Mouse (Mus musculus): ENCODE data around the gene Prkd2. TPM values are rescaled to one million over a fixed set of nuclear protein-coding genes. Genes with fewer than 3 reads are reported as not detected.
A peak's percentile ranks its signal among the peaks of the same experiment; 100 is the strongest.

Prkd2 gene
- polyA plus RNA-seq, 1 experiment: 6.8 TPM

DNA sequence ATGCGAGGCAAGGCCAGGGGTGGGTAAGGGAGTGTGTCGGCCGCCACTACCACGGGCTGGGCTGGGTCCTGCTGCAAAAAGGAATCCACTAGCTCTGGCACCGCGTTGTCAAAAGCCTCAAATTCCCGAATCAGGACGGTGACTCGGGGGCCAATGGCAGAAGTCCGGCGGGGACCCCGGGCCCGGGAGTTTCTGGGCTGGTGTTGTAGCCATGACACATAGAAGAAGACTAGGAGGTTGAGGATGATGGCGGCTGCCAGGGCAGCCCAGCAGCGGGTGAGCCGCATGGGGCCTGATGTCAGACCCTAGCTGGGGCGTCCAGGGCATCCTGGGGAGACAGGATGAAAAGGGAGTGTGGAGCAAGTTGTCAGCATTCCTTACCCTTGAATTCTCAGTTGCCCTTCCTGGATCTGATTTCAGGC is 31.0 kb upstream of the Prkd2 start:
- H3K27ac ChIP-seq (ENCODE audit: insufficient read depth, low read length): peak overlapping the region; percentile 90
- H3K4me3 ChIP-seq (ENCODE audit: insufficient read depth, low read length): peak overlapping the region; percentile 44
- TF ChIP-seq CTCF (IDR thresholded peaks at IDR 0.05; ENCODE audit: extremely low read depth, insufficient read depth, low read length): no peak
- peaks cover 10% of the 10 kb centered on the region for H3K4me1 ChIP-seq (ENCODE audit: control insufficient read depth, insufficient read depth, low read length)

DNA sequence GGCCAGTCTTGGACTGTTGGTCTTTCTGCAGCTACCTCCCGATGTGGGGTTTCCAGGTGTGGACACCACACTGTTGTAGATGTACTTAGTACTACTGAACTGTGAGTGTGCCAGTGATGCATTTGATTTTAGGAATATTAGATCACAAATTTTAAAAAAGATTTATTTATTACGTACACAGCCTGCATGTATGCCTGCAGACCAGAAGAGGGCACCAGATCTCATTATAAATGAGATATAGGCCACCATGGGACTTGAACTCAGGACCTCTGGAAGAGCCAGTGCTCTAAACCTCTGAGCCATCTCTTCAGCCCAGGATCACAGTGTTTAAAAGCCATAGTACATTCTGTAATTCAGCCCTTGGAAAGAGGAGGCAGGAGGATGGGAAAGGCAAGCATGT is 30.2 kb upstream of the Prkd2 start:
- no peak overlapping the region for H3K4me3 ChIP-seq (ENCODE audit: insufficient read depth, low read length)
- peaks cover 10% of the 10 kb centered on the region for H3K4me1 ChIP-seq (ENCODE audit: control insufficient read depth, insufficient read depth, low read length)
- H3K27ac ChIP-seq (ENCODE audit: insufficient read depth, low read length): no peak overlapping the region
- TF ChIP-seq CTCF (IDR thresholded peaks at IDR 0.05; ENCODE audit: extremely low read depth, insufficient read depth, low read length) (peak; percentile 41; the same call in 1 of the 2 replicates), POLR2A (IDR thresholded peaks at IDR 0.05; ENCODE audit: extremely low read depth, insufficient read depth, low read length) (no peak)

DNA sequence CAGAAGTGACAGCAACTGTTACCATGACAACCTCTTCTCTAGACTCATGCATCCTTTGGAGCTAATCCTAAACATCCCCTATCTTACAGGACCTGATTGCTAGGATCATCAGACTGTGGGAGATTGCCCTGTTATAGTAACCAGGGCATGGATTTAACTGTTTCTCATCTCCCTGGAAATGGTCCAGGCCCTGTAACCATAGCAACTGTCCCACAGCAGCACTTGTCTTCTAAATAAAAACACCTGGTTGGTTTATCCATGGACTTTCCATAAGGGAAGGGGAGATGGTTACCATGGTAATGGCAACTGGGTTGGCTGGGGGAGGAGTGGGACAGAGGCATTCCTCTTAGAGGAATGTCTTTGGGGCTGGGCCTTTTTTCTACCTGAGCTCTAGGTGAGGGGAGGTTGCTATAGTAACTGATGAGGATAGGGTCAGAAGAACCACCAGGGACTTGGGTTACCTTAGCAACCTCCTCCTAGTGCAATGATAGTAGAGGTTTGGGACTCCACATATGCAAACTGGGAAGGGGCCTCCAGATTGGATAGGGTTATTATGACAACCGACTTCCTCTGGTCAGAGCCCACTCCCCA is 27.3 kb upstream of the Prkd2 start, which contains the start of gene Strn4:
Gene Strn4 (plus strand): TSS at position 539 of the 591 bp plus-strand sequence.
- TF ChIP-seq CTCF (IDR thresholded peaks at IDR 0.05; ENCODE audit: extremely low read depth, insufficient read depth, low read length): no peak
- TF ChIP-seq POLR2A (IDR thresholded peaks at IDR 0.05; ENCODE audit: extremely low read depth, insufficient read depth, low read length): no peak
- Histone ChIP-seq H3K27ac (ENCODE audit: insufficient read depth, low read length) (peak within 1 kb of the TSS; percentile 100), H3K4me3 (ENCODE audit: insufficient read depth, low read length) (peak within 1 kb of the TSS; percentile 90), H3K4me1 (ENCODE audit: control insufficient read depth, insufficient read depth, low read length) (peaks cover 23% of the 10 kb centered on the region)

DNA sequence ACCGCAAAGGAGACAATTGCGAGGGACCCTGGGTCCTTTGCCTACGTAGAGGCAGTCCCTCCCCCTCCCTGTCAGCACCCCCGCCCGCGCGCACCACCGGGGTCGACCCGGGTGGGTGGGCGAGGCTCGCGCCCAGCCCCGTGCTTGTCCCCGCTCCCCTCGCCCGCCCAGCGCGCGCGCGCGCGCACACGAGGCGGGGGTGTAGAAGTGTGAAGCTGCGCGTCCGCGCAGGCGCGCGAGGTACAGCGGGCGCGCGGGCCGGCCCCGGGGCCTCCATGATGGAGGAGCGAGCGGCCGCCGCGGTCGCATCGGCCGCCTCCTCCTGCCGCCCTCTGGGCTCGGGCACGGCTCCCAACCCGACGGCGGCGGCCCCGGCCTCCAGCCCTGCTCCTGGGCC is 26.6 kb upstream of the Prkd2 start:
- TF ChIP-seq CTCF (IDR thresholded peaks at IDR 0.05; ENCODE audit: extremely low read depth, insufficient read depth, low read length) (no peak), POLR2A (IDR thresholded peaks at IDR 0.05; ENCODE audit: extremely low read depth, insufficient read depth, low read length) (peak; percentile 12; the same call in 1 of the 2 replicates)
- peak overlapping the region; percentile 90 for H3K4me3 ChIP-seq (ENCODE audit: insufficient read depth, low read length)
- peak overlapping the region; percentile 100 for H3K27ac ChIP-seq (ENCODE audit: insufficient read depth, low read length)
- peaks cover 26% of the 10 kb centered on the region for H3K4me1 ChIP-seq (ENCODE audit: control insufficient read depth, insufficient read depth, low read length)

DNA sequence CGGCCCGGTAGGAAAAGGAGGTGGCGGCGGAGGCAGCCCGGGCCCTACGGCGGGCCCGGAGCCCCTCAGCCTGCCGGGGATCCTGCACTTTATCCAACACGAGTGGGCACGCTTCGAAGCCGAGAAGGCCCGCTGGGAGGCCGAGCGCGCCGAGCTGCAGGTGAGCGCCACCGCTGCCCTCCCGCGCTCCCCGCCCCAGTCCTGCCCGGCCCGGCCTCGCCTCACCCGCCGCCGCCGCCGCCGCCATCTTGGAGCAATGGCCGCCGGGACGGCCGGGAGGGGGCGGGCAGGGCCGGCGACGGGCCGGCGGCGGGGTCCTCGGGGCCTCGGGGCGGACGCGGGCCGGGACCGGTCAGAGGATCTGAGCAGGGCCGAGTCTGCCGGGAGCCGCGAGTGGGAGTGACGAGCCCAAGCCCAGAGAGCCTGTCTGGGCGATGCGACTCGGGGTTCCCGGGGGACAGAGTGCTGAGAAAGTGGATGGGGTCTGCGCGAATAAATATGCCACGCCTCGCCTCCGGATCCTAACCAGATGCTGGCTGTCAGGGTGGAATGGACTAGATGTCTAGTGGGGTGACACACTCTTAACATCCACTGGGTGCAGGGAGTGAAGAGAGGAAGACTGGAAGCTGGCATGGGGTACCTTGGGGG is 26.1 kb upstream of the Prkd2 start, which contains the start of gene Fkrp:
Gene Fkrp (minus strand): TSS at position 258 of the 648 bp plus-strand sequence.
- Histone ChIP-seq H3K4me1 (ENCODE audit: control insufficient read depth, insufficient read depth, low read length) (peaks cover 27% of the 10 kb centered on the region), H3K27ac (ENCODE audit: insufficient read depth, low read length) (peak within 1 kb of the TSS; percentile 100), H3K4me3 (ENCODE audit: insufficient read depth, low read length) (peak within 1 kb of the TSS; percentile 90)
- no peak for TF ChIP-seq POLR2A (IDR thresholded peaks at IDR 0.05; ENCODE audit: extremely low read depth, insufficient read depth, low read length)
- no peak for TF ChIP-seq CTCF (IDR thresholded peaks at IDR 0.05; ENCODE audit: extremely low read depth, insufficient read depth, low read length)

DNA sequence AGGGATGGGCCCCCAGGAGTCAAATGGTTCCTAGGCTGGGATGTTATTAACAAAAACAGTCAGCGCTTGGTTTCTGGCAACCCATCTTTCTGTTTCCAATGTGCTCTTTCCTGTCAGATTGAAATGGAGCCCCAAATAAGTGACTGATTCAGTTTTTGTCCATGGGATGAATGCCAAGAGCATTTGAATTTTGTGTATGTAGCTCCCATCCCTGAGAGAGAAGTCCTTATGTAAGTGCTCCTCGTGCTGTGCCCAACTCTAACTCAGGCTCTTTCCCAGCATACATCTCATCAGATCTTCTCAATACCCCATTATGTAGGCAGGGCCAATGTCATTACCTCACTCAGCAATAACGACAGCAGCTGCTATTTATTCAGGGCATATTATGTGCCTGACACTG is 25.0 kb upstream of the Prkd2 start:
- Histone ChIP-seq H3K27ac (ENCODE audit: insufficient read depth, low read length) (peak overlapping the region; percentile 97), H3K4me1 (ENCODE audit: control insufficient read depth, insufficient read depth, low read length) (peaks cover 34% of the 10 kb centered on the region), H3K4me3 (ENCODE audit: insufficient read depth, low read length) (peak overlapping the region; percentile 90)
- TF ChIP-seq POLR2A (IDR thresholded peaks at IDR 0.05; ENCODE audit: extremely low read depth, insufficient read depth, low read length) (peak; percentile 78), CTCF (IDR thresholded peaks at IDR 0.05; ENCODE audit: extremely low read depth, insufficient read depth, low read length) (no peak)

DNA sequence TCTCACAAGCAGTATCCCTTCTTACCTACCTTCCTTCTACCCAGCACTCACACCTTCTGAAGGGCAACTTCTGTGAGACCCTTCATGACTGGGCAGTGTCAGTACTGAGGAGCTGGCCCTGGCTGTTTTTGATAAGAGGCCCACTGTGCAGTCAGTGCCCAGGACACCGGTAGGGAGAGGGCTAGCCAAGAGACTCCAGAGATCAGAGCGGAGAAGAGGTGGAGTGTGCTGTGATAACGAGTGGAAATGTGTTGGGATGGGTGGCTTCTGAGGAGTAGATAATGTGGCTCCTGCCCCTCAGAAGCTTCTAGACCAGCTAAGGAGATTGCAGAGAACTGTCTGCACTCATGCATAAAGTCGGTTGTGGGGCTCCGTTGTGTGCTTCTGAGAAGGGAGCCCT is 22.9 kb upstream of the Prkd2 start:
- TF ChIP-seq CTCF (IDR thresholded peaks at IDR 0.05; ENCODE audit: extremely low read depth, insufficient read depth, low read length) (no peak), POLR2A (IDR thresholded peaks at IDR 0.05; ENCODE audit: extremely low read depth, insufficient read depth, low read length) (no peak)
- Histone ChIP-seq H3K27ac (ENCODE audit: insufficient read depth, low read length) (peak overlapping the region; percentile 5), H3K4me1 (ENCODE audit: control insufficient read depth, insufficient read depth, low read length) (peaks cover 45% of the 10 kb centered on the region), H3K4me3 (ENCODE audit: insufficient read depth, low read length) (no peak overlapping the region)

DNA sequence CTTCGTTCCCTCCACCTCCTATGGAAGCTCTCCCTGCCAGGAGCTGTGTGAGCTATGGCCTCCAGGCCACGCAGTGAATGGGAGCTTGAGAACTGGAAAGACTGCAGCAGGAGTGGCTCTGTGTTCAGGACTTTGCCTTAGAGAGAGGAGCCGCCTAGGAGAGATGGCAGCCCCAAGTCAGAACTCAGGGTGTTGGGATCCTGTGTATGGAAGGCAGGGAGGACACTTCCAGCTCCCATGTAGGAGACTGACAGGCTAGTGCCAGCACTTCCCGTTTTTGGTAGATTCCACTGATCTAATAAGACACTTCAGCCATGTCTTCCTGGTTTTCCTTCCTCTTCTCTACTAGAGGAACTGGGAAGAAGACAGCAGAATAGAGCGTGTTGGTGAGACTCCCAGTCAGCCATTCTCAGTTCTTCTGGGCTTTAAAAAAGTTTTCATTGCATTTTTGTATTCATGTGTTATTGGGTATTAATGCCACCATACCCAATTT is 22.4 kb upstream of the Prkd2 start:
- H3K4me3 ChIP-seq (ENCODE audit: insufficient read depth, low read length): no peak overlapping the region
- H3K27ac ChIP-seq (ENCODE audit: insufficient read depth, low read length): peak overlapping the region; percentile 5
- peaks cover 40% of the 10 kb centered on the region for H3K4me1 ChIP-seq (ENCODE audit: control insufficient read depth, insufficient read depth, low read length)
- TF ChIP-seq POLR2A (IDR thresholded peaks at IDR 0.05; ENCODE audit: extremely low read depth, insufficient read depth, low read length) (no peak), CTCF (IDR thresholded peaks at IDR 0.05; ENCODE audit: extremely low read depth, insufficient read depth, low read length) (no peak)

DNA sequence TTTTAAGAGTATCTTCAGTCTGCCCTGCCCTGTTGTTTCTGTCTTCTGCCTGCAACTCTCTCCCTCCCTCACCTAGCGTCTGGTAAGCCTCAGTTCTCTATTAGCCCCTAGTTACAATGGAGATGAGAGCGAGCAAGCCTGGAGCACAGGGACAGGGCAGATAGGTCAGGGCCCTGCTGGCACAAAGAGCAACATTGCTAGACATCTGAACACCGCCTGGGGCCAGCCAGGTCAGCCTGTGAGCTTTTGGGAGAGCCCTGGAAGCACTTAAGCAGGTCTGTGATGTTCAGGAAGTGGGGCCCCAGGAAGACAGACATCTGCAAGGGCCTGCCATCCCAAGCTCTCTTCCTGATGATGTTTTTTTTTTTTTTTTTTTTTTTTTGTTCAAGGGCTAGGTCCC is 21.6 kb upstream of the Prkd2 start:
- no peak for TF ChIP-seq POLR2A (IDR thresholded peaks at IDR 0.05; ENCODE audit: extremely low read depth, insufficient read depth, low read length)
- no peak for TF ChIP-seq CTCF (IDR thresholded peaks at IDR 0.05; ENCODE audit: extremely low read depth, insufficient read depth, low read length)
- peak overlapping the region; percentile 83 for H3K27ac ChIP-seq (ENCODE audit: insufficient read depth, low read length)
- H3K4me3 ChIP-seq (ENCODE audit: insufficient read depth, low read length): no peak overlapping the region
- peaks cover 41% of the 10 kb centered on the region for H3K4me1 ChIP-seq (ENCODE audit: control insufficient read depth, insufficient read depth, low read length)

DNA sequence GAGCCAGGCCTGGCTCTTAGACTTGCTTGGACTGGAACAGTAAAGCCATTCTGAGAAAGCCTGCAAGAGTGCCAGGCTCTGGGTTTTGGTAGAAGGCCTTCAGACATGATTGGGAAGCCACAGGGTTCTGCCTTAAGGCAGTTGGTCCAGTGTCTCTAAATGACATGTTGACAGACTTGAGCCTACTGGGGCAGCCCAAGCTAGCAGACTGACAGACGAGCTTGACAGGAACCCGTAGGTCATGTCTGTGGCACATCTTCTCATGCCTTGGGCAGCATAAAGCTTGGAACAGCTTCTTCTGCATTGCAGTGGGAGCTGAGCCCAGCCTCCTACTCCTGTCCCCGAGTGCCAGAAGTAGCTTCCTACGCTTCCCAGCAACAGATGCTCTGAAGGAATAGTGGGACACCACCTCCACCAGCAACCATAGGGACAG is 21.0 kb upstream of the Prkd2 start:
- Histone ChIP-seq H3K4me1 (ENCODE audit: control insufficient read depth, insufficient read depth, low read length) (peaks cover 41% of the 10 kb centered on the region), H3K27ac (ENCODE audit: insufficient read depth, low read length) (peak overlapping the region; percentile 83), H3K4me3 (ENCODE audit: insufficient read depth, low read length) (no peak overlapping the region)
- TF ChIP-seq CTCF (IDR thresholded peaks at IDR 0.05; ENCODE audit: extremely low read depth, insufficient read depth, low read length): no peak
- TF ChIP-seq POLR2A (IDR thresholded peaks at IDR 0.05; ENCODE audit: extremely low read depth, insufficient read depth, low read length): peak; percentile 47; the same call in 1 of the 2 replicates

All from cortical plate, adult 2 months (tissue).